Mouse (Mus musculus) layer of hippocampus, adult 6 months (tissue): ENCODE data around the gene Vmn2r7. TPM values are rescaled to one million over a fixed set of nuclear protein-coding genes. Genes with fewer than 3 reads are reported as not detected.

Experiments used
- long read RNA-seq, 2 experiments: library from polyadenylated mRNA; unstranded; transcript quantifications; one replicate each; pipeline ENCODE4 v2.0.0; 2019 to 2020
- polyA plus RNA-seq: library from polyadenylated mRNA; unstranded; fragments of <200 nt; fragmentation: Nextera tagmentation; gene quantifications from 2 replicates; pipeline ENCODE4 v1.2.3, GENCODE M21; 2021

Gene Vmn2r7
- polyA plus RNA-seq: not detected in 2 replicates
- long read RNA-seq, experiment 1: 0 reads
- long read RNA-seq, experiment 2: 0 reads

DNA sequence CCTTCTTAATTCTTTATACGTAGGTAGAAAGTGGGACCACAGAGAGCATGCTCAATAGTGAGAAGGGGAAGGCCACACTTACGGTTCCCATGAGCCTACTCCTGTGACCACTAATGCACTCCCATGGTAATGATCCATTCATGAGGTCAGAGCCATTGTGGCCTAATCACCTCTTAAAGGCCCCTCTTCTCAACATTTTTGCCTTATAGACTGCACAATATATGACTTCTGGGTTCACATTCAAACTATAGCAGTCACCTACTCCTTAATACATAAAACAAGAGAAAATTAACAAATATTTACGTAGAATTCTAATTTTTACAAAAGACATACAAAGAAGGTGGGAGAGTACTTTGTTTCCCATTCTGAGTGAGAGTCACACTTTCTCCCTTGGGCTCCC is at the start of gene Vmn2r7:
TSS of gene Vmn2r7 (minus strand) at position 101 of the 400 bp plus-strand sequence.

